Mouse (Mus musculus) MEL (cell line): ENCODE data around the gene Grcc10. TPM values are rescaled to one million over a fixed set of nuclear protein-coding genes. Genes with fewer than 3 reads are reported as not detected.
A peak's percentile ranks its signal among the peaks of the same experiment; 100 is the strongest.

ENCODE experiments used
- DNase-seq: peaks from one replicate; pipeline ENCODE4 v3.0.0; 2011; ENCODE audit warnings: low read depth, low spot score
- H3K27ac ChIP-seq: 2 replicates; pipeline ENCODE4 v1.5.1; 2012; ENCODE audit warnings: low read depth, mild to moderate bottlenecking, control low read depth, low read length, moderate library complexity; ENCODE audit not compliant: control insufficient read depth
- H3K27me3 ChIP-seq, 2 experiments: fragments of 150-350 bp in 1 of 2; sonication (generic) in 1 of 2; 2 replicates each; pipeline ENCODE4 v1.6.1; 2012; ENCODE audit warnings: low read length in 2 of 2, mild to moderate bottlenecking in 2 of 2, improper control_type of control experiment in 1 of 2, moderate library complexity in 1 of 2; ENCODE audit not compliant: insufficient read depth in 2 of 2, control insufficient read depth in 1 of 2
- H3K36me3 ChIP-seq, 2 experiments: 2 replicates each; pipeline ENCODE4 v1.6.1; 2012 to 2014; ENCODE audit warnings: low read length in 2 of 2, improper control_type of control experiment in 1 of 2, inconsistent platforms in 1 of 2, mild to moderate bottlenecking in 1 of 2; ENCODE audit not compliant: insufficient read depth in 2 of 2, control insufficient read depth in 1 of 2
- H3K4me1 ChIP-seq, 2 experiments: fragments of 150-350 bp in 1 of 2; sonication (generic) in 1 of 2; 2 replicates each; pipeline ENCODE4 v1.6.1; 2012; ENCODE audit warnings: low read length in 2 of 2, improper control_type of control experiment in 1 of 2, mild to moderate bottlenecking in 1 of 2; ENCODE audit not compliant: insufficient read depth in 2 of 2, control insufficient read depth in 1 of 2
- H3K4me3 ChIP-seq, 2 experiments: fragments of 150-350 bp in 1 of 2; sonication (generic) in 1 of 2; 2 replicates each; pipeline ENCODE4 v1.5.1; 2012; ENCODE audit warnings: low read depth in 2 of 2, low read length in 2 of 2, mild to moderate bottlenecking in 2 of 2, moderate library complexity in 2 of 2, control low read depth in 1 of 2, improper control_type of control experiment in 1 of 2; ENCODE audit not compliant: control insufficient read depth in 1 of 2, insufficient read depth in 1 of 2
- H3K79me2 ChIP-seq: 2 replicates; pipeline ENCODE4 v1.6.1; 2012; ENCODE audit warnings: mild to moderate bottlenecking, low read length, moderate library complexity; ENCODE audit not compliant: control insufficient read depth, poor library complexity, insufficient read depth
- H3K9ac ChIP-seq: 2 replicates; pipeline ENCODE4 v1.6.1; 2012; ENCODE audit warnings: low read depth, mild to moderate bottlenecking, control low read depth, low read length, moderate library complexity; ENCODE audit not compliant: control insufficient read depth, poor library complexity, severe bottlenecking
- H3K9me3 ChIP-seq: fragments of 150-350 bp; sonication (generic); replicated peaks from 2 replicates; pipeline ENCODE4 v1.6.1; 2012; ENCODE audit warnings: mild to moderate bottlenecking, low read length, improper control_type of control experiment, moderate library complexity; ENCODE audit not compliant: insufficient read depth
- BHLHE40 ChIP-seq: IDR thresholded peaks from 2 replicates; pipeline ENCODE4 v1.6.1; 2012; ENCODE audit warnings: low read depth, mild to moderate bottlenecking, inconsistent platforms, low read length, improper control_type of control experiment, borderline replicate concordance
- CHD2 ChIP-seq: IDR thresholded peaks from 2 replicates; pipeline ENCODE4 v1.6.1; 2011; ENCODE audit warnings: low read length, improper control_type of control experiment
- ELF1 ChIP-seq: IDR thresholded peaks from 2 replicates; pipeline ENCODE4 v1.6.1; 2014; ENCODE audit warnings: low read depth, mild to moderate bottlenecking, inconsistent platforms, low read length, improper control_type of control experiment, moderate library complexity
- EP300 ChIP-seq, 2 experiments: IDR thresholded peaks; 2 replicates each; pipeline ENCODE4 v1.6.1; 2011; ENCODE audit warnings: improper control_type of control experiment in 2 of 2, low read length in 2 of 2, low read depth in 1 of 2, mild to moderate bottlenecking in 1 of 2
- ETS1 ChIP-seq: IDR thresholded peaks from 2 replicates; pipeline ENCODE4 v1.6.1; 2012; ENCODE audit warnings: low read depth, mild to moderate bottlenecking, inconsistent platforms, low read length, improper control_type of control experiment, moderate library complexity
- GABPA ChIP-seq: IDR thresholded peaks from 2 replicates; pipeline ENCODE4 v1.6.1; 2012; ENCODE audit warnings: low read depth, mild to moderate bottlenecking, inconsistent platforms, low read length, improper control_type of control experiment, moderate library complexity
- MAX ChIP-seq: IDR thresholded peaks from 2 replicates; pipeline ENCODE4 v1.6.1; 2011; ENCODE audit warnings: low read length, improper control_type of control experiment
- MAZ ChIP-seq: IDR thresholded peaks from 2 replicates; pipeline ENCODE4 v1.6.1; 2012; ENCODE audit warnings: low read depth, mild to moderate bottlenecking, inconsistent platforms, low read length, improper control_type of control experiment
- MEF2A ChIP-seq: IDR thresholded peaks from 2 replicates; pipeline ENCODE4 v1.6.1; 2014; ENCODE audit warnings: low read depth, mild to moderate bottlenecking, inconsistent platforms, low read length, improper control_type of control experiment; ENCODE audit not compliant: poor library complexity, insufficient replicate concordance, severe bottlenecking; ENCODE audit errors: extremely low read depth
- MYC ChIP-seq: IDR thresholded peaks from 2 replicates; pipeline ENCODE4 v1.6.1; 2011; ENCODE audit warnings: low read depth, mild to moderate bottlenecking, low read length, improper control_type of control experiment, moderate library complexity
- NELFE ChIP-seq: IDR thresholded peaks from 2 replicates; pipeline ENCODE4 v1.6.1; 2011; ENCODE audit warnings: low read depth, low read length, improper control_type of control experiment
- TAL1 ChIP-seq: IDR thresholded peaks from 2 replicates; pipeline ENCODE4 v1.6.1; 2012; ENCODE audit warnings: mild to moderate bottlenecking, inconsistent platforms, low read length, moderate library complexity, mixed read lengths
- TBP ChIP-seq: IDR thresholded peaks from 2 replicates; pipeline ENCODE4 v1.8.0; 2011; ENCODE audit warnings: low read depth, low read length, improper control_type of control experiment
- TCF12 ChIP-seq: IDR thresholded peaks from 2 replicates; pipeline ENCODE4 v1.6.1; 2014; ENCODE audit warnings: low read depth, mild to moderate bottlenecking, inconsistent platforms, low read length, improper control_type of control experiment, moderate library complexity
- ZKSCAN1 ChIP-seq: IDR thresholded peaks from 2 replicates; pipeline ENCODE4 v1.6.1; 2012; ENCODE audit warnings: low read depth, mild to moderate bottlenecking, inconsistent platforms, low read length, improper control_type of control experiment, moderate library complexity
- ZMIZ1 ChIP-seq: IDR thresholded peaks from 2 replicates; pipeline ENCODE4 v1.6.1; 2012; ENCODE audit warnings: low read depth, mild to moderate bottlenecking, inconsistent platforms, low read length, improper control_type of control experiment, moderate library complexity
- ZNF384 ChIP-seq: IDR thresholded peaks from 2 replicates; pipeline ENCODE4 v1.6.1; 2012; ENCODE audit warnings: low read depth, mild to moderate bottlenecking, inconsistent platforms, low read length, improper control_type of control experiment
- polyA plus RNA-seq, 2 experiments: library from polyadenylated mRNA; stranded (reverse) in 1 of 2; unstranded in 1 of 2; fragments of >175 nt in 1 of 2; fragments of >200 nt in 1 of 2; gene quantifications; 2 replicates each; pipeline versions ENCODE4 v1.2.1 to v1.2.4; 2012; ENCODE audit warnings: low replicate concordance in 2 of 2, low read depth in 1 of 2; ENCODE audit not compliant: insufficient read length in 2 of 2, insufficient read depth in 1 of 2, missing spikeins in 1 of 2
- total RNA-seq: library from RNA; depleted of rRNA; stranded (reverse); fragments of 300-350 nt; gene quantifications from 2 replicates; pipeline ENCODE4 v1.2.3, GENCODE M21; 2012

Grcc10 gene
- total and polyA plus RNA-seq, 3 experiments = 57.4 to 62.9 TPM; not detected in 1

- TF ChIP-seq EP300 (IDR thresholded peaks at IDR 0.05; ENCODE audit: low read depth in 1 of 2, low read length in 2 of 2) (no peak), MEF2A (no peak), MYC (no peak), TAL1 (no peak)
- Histone ChIP-seq H3K4me3 (no peak overlapping the region), H3K27ac (no peak overlapping the region), H3K27me3 (no peaks in the 10 kb centered on the region), H3K9ac (no peak overlapping the region), H3K36me3 (peaks cover 2 to 14% of the 10 kb centered on the region in 2 experiments; a peak in 3 of 4 replicates), H3K4me1 (peaks cover 0 to 2% of the 10 kb centered on the region in 2 experiments; a peak in 2 of 4 replicates), H3K79me2 (peaks cover 8% of the 10 kb centered on the region), H3K9me3 (no peaks in the 10 kb centered on the region)
- no peak for DNase-seq
Measured at GRCm38 (mm10) chr6:124694166-124694955, 46.8 kb downstream of the Grcc10 start.

GRCm38 (mm10) chr6:124693243-124693981 is 47.8 kb downstream of the Grcc10 start:
- no peaks in the 10 kb centered on the region for H3K9me3 ChIP-seq
- H3K79me2 ChIP-seq = peaks cover 17% of the 10 kb centered on the region
- no peak overlapping the region for H3K9ac ChIP-seq
- H3K27ac ChIP-seq = no peak overlapping the region
- no peak for TF ChIP-seq BHLHE40
- TF ChIP-seq ETS1 = no peak
- TF ChIP-seq GABPA = no peak
- TF ChIP-seq ZKSCAN1 = no peak
- TF ChIP-seq MEF2A = no peak
- TF ChIP-seq CHD2 = no peak
- TF ChIP-seq MAX = no peak
- TF ChIP-seq NELFE = no peak
- no peak for TF ChIP-seq TCF12
- no peak for TF ChIP-seq MYC
- TF ChIP-seq ZNF384 = no peak
- no peak for TF ChIP-seq MAZ
- TF ChIP-seq TBP = no peak
- no peak for TF ChIP-seq ELF1
- no peak for TF ChIP-seq ZMIZ1
- no peaks in the 10 kb centered on the region for H3K27me3 ChIP-seq
- H3K4me3 ChIP-seq = no peak overlapping the region
- DNase-seq = peak; percentile 16
- peaks cover 4 to 16% of the 10 kb centered on the region in 2 experiments for H3K36me3 ChIP-seq
- H3K4me1 ChIP-seq = peaks cover 3 to 6% of the 10 kb centered on the region in 2 experiments
